Mouse (Mus musculus) mature B cell (primary cell): ENCODE measurements at regions not wholly inside any gene's neighbourhood (a gene's known extent, or its start where the extent isn't known, plus 50 kb on each side); places are given as distances from the start of the nearest gene placed in this dataset.

Source experiments
- in situ Hi-C: fragments of 300-500 bp; cut with MboI; formaldehyde crosslinking; loops from 2 replicates; pipeline ENCODE4 v1.14.3; 2019

DNA sequence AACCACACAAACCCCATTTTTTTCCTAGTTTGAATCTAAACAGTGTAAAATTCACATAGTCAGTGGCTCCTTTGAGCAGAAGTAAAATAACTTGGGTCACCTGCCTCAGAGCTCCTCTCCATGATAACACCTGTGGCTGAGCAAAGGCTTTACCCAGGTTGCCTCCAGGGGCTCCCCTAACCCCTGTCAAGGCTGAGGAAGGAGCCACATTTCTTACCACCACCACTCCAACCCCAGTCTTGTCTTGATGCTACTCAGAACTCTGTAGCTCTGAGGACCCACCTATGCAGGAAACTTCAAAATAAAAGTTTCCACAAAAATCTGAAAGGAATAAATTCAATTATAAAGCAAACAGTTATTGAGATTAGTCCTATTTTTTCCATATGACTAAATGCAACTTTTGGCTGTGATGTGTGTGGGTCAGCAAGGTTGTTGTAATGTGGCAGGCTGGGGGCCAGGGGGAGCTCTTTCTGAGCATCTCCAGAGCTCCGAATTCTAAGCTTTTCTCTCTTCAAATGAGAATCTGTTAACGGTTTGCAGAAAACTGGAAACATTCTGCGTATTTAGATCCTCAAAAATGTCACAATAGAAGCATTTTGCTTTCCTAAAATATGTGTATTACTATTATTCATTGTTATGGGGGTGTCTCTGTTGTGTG is 159.0 kb upstream of the Dusp10 start:
- in situ Hi-C loops: no loop called here

DNA sequence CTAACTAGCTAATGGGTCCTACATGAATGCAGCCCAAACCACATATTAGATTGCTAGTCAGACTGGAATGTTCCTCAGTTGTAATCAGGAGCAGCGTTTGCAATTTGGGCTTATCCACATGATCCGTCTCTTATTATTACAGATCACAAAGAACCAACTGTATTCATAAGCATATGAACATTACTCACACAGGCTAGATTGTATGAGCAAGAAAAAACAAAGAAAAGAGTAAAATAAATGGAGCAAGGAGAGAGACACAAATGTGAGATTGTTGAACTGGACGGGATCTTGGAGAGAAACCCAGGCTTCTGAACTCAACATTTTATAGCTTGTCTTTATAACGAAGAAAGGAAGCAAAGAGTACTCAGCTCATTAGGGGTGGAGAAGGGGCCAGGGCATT is 148.0 kb upstream of the Dusp10 start:
- in situ Hi-C loops: no loop called here

DNA sequence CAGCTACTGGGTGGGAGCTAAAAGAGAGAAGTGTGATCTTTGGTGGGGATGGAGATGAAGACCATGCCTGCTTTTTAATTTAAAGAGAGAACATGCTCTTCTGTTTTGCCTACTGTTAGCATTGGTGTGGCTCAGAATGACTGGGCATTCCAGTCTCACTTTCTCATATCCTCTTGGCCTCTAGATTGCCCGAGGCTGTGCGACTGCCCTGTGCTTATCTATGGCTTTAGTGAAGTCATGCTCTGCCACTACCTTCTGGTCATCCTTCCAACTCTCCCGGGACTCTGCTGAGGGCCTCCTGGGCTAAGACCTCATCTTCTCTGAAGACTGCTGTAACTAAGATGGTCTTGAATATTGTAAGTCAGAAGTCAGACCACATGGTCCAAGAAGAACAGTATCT is 147.5 kb upstream of the Dusp10 start:
- in situ Hi-C loops: no loop called here

DNA sequence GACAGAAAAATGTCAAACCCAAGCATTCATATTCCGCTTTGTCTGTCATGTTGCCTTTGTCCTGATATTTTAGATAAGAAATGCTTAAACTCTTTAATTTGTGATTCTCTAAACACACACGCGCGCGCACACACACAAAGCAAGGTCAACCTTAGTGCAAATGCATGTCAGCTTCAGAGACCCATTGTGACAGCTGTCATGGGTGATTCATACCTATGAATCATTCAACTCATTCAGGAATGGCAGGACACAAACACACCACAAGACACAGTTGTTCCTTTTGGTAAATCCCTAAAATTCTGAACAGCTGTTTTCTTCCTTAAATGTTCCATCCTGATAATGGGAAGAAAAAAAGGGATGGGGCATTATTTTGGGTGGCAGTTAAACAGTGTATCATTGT is 144.1 kb upstream of the Dusp10 start:
- in situ Hi-C loops: no loop called here

DNA sequence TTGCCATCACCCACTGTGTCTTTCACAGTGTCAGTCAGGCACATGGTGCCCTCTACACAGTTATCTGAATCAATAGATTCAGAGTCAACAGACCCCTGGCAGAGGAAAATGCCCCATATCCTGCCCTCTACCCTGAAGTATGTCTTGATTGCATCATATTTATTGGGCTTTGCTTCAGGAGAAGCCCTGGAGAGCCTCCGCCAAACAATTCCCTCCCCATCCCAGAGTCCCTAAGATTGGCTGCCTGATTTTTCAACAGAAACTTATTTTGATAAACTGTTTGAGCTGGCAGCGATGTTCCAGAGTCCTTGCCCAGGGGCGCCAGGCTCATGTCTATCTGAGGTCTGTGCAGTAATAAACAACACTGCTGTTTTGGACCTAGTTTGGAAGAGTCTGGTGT is 117.2 kb upstream of the Dusp10 start:
- in situ Hi-C loops: no loop called here

DNA sequence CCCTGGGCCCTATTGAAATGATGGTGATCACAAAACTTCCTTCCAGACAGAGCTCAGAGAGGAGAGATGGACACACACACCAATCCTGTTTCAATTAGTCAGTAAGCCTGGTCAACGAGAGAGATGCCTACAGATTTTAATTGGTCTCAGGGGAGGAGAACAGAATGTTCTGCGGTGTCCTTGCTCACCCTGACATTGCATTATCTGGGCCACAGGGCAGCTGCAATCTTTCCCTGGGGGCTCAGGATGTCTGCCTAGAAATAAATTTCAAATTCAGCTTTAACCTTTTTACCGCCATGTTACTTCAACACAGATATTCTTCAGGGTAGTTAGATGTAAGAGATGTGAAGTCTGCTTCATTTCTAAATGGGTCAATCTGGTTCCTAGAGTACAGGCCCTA is 115.0 kb upstream of the Dusp10 start:
- in situ Hi-C loops: no loop called here

DNA sequence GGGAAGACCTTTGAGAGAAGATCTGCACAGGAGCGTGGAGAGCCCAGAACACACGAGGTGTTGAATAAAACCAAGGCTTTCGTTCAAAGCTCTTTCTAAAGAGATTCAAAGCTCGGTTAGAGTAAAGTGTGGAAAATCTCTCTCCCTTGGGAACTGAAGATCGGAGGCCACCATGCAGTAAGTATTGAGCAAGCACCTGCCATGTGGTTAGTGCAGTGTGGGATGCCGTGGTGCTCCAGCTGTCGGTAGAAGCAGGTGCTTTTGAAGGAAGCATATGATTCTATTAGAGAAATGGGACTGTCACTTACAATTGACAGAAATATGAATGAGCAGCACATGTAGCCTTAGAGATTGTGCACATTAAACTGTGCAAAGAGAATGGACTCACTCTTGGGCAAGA is 108.5 kb upstream of the Dusp10 start:
- in situ Hi-C loops: no loop called here

DNA sequence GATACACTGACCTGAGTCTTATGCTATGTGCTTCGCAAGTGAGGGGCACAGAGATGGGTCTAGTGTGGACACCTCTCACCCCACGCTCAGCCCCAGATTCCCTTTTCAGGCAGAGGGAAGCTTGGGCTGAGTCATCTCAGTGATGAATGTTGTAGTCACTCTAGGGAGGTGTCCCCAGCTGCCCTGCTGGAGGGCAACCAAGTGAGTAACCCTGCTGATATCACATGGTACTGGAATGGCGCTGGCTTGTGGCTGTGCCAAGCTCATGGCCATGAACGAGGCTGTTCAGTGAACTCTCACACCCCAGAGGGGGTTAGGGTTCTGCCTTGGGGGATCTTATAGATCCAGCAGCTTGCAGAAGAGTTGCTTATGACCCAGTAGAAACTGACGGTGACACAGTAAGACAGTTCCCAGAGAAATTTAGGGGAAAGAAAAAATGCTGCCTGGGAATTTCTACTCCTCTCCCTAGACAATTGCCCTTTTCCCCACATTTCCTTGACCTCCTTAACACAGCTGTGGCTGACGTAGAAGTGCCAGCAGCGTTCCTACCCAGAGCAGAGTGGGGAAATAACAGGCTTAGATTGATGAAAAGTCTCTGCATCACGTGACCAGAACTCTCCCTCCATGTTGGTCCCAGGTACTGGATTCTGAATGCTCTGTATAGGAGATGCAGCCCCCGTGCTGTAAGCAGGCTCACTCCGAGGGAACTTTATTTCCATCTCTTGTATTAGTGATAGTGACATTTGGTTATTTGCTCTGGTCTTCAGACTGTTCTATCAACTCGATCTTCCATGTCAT is 107.6 kb upstream of the Dusp10 start:
- in situ Hi-C loops: no loop called here

DNA sequence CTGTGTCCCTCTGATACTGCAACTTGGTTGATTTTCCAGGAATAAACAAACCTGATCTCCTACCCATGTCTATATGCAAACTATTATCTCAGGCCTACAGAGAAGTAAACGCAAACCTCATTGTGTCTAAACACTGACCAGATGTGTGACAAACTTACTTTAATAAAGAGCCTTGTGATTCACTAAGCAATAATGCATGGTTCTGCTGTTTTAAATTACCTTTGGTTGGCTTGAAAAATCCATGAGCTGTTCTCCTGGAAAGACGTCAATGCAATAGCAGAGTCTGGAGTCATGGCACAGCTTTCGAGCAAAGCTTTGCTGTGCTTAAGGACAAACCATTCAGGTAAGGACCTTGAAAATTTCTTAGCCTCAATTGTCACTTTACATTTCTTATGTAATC is 95.4 kb upstream of the Dusp10 start:
- in situ Hi-C loops: no loop called here

DNA sequence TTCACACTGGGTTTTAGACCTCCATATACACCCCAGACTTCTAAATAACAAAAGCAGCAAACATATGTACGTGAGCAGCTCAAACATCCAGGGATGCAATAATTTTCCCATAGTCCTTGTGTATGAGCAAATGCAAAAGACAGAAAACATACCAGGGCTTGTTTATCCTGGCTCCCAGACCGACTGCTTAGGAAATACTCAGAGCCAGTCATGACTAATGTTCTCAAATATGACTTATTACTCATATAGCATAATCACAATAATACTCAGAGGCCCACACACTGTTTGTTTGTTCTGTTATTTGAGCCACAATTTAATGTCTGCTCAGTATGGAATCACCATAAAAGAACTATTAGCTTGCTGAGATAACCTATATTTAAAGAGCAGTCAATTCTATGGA is 91.8 kb upstream of the Dusp10 start:
- in situ Hi-C loops: no loop called here

DNA sequence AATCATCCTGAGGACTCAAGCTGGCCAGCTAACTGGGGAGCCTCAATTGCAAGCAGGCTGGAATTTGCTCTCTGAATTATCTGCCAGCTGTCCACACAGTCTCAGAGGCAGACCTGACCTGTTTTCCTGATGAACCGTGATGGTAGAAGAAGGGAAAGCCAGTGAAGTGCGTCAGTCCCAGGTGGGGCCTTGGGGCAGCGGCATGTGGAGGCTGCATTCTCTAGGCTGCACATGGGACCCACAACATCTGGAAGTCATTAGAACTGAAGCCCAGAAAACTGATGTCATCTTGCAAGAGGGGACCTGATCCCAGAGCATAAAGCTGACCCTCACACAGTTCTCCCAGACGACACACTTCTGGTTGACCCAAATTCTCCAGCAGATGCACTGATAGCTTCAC is 84.6 kb upstream of the Dusp10 start:
- in situ Hi-C loops: no loop called here

DNA sequence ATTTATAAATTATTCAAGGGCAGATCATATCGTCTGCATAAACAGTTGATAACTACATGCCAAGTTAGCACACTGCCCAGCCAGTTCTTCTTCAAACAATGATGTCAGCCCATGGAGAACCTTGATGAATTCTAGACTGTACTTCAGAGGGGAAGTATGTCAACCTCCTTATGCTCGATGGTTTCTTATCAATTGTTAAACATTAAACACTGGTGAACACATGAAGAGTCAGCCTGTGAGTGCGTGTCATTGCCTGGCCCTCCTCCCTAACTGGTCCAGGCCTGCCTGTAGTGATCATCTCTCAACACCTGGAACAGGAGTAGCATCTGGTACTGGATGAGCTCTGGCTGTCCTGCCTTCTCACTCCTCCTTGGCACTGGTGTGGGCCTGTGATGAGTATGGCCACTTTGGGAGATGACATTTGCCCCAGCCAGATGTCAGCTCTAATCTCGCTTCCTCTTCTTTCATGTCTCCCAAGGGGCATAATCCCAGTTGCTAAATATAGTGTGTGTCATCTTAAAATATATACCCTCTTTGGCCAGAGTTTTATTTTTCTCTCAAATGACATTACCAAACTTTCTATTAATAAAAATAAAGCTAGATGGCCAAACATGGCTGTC is 82.6 kb upstream of the Dusp10 start:
- in situ Hi-C loops: loop anchor here (10.0 kb wide), 1 partner anchor 126 kb away; no protein-coding TSS in a partner anchor

DNA sequence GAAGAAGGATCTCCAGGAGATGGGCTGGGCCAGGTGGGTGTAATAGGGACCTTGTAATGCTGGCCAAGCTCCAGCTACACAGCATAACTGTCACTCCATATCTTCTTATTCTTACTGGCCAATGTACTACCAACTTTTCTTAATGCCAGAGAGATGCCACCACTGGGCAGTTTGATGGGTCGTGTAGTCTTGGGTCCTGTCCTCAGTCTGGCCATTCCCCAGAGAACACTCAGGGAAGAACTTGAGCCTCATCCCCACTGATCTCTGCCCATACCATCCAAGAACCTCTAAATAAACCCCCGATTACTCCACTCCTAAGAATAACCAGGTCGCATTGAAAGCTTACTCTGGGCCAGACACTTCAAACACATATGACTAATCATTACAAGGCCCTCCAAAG is 82.0 kb upstream of the Dusp10 start:
- in situ Hi-C loops: loop anchor here (10.0 kb wide), 1 partner anchor 126 kb away; no protein-coding TSS in a partner anchor

DNA sequence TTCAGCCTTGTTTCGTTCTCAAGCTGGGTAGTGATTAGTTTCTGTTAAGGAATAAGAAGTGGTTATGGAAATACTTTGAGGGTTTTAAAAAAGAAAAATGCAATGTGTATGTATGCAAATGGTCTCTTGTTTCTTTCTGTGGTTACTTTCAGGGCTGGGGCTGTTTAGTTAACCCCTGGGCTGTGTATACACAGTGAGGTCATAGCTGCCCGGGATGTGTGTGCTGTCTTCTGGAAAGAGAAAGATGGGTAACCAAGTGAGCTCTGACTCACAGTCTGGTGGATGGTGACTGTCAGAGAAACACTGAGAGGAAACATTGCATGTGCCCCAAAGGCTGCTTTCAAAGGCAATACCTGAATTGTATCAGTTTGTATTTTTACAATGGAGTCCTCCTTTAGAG is 79.3 kb upstream of the Dusp10 start:
- in situ Hi-C loops: loop anchor here (10.0 kb wide), 1 partner anchor 129 kb away; no protein-coding TSS in a partner anchor

DNA sequence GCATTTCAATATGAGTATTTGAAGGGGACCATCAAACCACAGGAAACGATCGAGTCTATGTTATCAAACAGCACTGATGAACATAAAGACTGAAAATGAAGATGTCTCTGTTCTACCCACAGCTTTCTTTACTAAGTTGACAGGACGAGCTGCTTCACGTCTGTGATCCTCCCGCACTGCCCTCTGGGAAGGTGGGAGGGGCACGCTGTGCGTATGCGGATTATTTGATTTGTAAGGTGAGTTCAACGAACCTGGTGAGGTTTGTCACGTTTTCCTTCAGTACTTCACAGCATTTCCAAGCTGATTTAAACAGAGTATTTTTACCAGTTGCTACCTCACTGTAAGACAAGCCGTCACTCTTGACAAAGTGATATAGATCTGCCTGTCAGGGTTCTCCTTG is 75.9 kb upstream of the Dusp10 start:
- in situ Hi-C loops: loop anchor here (10.0 kb wide), 1 partner anchor 132 kb away; no protein-coding TSS in a partner anchor

DNA sequence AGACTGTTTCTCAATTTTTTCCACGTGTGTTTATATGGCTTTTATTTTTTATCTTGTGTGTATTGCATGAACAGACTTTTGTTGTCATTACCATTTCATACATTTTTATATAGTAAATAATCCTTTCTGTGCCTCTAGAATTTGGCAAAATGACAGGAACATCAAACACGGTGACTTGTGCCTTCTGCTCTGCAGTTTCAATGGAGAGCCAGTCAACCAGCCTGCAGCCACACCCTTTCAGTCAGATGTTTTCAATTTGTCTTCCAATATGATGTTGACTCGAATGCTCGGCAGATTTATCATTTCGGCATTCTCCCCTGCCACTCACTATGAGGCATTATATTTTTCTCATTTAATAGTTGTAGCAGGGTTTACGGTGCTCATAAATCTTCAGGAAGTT is 74.7 kb upstream of the Dusp10 start:
- in situ Hi-C loops: loop anchor here (10.0 kb wide), 1 partner anchor 134 kb away; no protein-coding TSS in a partner anchor

DNA sequence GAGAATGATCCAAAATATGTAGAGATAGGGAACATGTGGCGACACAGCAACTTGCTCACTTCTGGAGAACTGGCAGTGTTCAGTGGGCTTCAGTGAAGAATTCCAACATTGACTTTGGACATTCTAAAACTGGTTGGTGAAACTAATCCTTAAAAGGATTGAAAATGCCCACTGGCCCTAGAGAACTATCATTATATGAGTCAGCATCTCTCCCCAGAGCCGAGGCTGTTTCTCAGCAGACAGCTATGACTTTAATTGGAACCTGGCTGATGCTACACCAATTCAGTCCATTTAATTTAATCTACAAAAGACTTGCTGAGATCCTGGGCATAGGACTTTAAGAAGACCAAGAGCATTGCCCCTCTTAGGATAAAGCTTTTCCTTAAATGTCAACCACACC is 72.4 kb upstream of the Dusp10 start:
- in situ Hi-C loops: no loop called here

DNA sequence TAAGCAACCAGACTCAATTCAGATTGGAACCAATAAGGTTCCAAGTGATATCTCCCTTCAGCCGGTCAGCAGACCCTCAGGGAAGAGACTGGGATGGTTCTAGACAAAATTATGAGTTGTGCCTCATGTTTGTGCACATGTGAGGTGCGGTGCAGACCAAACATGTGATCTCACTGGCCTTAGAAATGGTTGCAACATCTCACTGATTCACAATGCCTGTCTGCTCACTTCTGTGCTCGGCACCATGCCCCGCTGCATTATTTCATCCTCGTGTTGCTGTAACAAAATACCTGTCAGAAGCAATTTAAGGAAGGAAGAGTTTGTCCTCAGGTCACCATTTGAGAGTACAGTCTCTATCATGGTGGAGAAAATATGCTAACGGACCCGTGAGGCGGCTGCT is 66.9 kb upstream of the Dusp10 start:
- in situ Hi-C loops: no loop called here

DNA sequence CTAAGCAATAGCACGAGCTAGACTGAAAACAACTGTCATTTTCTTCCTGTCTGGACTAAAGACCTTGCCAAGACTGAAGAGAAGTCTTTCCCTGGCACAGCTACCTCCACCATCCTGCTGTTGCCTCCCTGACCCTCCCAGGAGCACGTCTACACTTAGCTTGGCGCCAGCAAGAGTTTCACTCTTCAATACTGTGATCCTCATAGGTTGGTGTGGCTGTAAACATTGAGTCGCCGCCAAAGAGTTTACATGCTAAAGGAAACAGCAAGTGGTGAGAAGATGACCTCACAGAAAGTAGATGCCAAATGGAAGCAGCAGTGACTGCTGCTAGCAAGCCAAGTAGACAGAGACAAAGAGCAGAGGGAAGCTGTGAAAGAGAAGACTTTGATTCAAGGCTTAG is 66.0 kb upstream of the Dusp10 start:
- in situ Hi-C loops: no loop called here

DNA sequence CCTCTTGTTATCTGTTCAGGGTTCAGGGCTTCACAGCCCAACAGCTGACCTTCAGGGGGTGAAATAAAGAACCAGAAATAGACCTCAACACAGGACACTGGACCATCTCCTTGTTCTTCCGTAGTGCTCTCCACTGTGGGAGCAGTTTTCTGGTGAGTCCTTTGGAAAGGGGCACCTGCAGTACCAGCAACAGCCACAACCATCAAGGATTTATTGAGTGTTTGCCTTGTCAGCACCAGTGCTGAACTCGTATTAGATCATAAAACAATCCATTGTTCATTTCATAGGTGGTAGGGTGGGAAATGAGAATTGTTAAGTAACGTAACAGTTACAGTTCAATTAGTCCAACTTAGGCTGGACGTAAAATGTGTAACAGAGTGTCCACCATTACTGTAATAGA is 63.9 kb upstream of the Dusp10 start:
- in situ Hi-C loops: no loop called here

DNA sequence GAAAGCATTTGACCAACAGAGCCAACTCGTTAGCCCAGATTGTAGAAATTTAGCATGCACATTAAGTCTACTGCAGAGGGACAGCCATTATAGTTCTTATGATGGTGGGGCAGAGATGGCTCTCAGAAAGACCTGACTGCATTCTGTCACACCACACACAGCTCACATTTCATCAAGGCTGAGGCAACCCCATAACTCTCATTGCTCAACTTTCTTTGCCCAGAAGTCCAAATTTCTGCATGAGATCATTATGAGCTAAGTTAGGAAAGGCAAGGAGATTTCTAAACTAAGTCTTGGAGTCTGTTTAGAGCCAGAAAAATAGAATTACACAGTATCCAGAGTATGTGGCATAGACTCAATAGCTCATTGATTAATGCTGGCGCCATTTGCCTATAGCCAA is 59.0 kb upstream of the Dusp10 start:
- in situ Hi-C loops: no loop called here

DNA sequence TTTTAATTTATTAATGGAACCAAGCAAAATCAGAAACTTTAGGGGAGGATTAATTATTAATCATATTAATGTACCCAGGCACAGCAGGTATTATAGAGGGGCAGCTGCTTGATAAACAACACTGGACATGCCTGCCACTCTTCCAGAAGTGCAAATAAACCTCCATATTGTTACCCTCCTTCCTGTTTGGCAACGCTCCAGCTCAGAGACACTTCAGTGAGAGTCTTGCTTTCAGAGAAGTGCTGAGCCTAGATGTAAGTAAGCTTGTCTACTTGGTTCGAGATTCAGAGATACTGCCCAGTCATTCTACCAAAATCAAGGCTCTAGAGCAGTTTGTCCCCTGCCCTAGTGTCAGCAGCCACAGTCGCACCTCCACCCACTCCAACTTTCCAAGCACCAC is 56.7 kb upstream of the Dusp10 start:
- in situ Hi-C loops: no loop called here

DNA sequence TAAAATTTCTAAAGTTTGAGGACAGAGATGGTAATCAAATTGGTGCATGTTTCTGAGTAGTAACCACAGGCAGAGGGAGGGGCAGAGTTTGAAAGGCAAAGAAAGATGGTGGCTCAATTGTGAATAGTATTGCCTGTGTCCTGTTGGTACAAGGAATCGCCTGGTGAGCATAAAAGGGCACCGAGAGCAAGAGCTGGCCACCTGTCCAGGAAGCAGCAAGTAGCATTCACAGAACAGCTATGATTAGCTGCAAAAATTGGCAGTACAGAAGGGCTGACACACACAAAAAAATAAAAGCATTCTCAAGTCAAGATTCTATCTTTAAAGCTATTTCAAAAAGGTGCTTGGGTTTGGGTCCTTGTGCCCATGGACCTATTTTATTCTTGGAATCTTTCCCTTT is 51.7 kb upstream of the Dusp10 start:
- in situ Hi-C loops: no loop called here
